Mouse (Mus musculus): ENCODE measurements around the gene Ccm2.

The Ccm2 gene

DNA sequence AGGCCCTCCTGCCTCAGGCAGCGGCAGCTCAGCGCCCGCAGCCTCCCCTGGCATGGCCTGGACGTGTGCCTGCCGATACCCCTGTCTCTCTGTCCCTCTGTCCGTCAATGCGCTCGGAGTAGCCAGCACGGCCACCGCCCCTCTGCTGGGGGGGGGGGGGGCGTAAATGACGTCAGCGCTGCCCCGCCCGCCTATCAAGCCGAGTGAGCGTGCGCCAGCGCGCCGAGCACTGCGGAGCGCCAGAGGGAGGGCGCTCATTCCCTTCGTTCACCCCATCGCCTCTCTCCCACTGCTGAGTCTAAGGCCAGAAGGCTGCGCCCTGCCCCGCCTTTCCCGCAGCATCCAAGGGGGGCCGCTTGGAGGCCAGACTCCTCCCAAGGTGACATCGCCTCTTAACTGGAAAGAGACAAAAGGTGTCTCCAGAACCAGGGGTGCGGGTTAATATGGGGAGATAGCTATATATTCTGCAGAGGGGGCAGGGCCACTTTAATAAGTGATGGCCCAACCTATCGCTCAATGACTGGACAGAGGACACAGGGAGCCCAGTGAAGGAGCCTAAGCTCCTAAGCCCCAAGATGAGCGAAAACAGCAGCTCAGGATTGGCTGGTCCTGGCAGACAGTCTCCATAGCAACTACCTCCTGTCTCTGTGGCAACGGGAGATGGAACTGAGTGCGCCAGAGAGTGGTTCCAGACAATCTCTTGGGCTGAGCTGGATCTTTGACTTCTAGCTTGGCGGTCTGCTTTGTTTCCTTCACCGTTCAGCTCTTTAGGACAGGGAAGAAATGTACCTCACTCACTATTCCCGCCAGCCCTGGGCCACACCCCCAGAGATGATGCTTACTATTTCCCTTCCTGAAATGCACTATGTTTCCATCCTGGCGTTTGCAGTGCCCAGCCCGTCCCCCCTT is 59.1 kb downstream of the Ccm2 start, which contains the start of gene Nacad:
Gene Nacad (minus strand): TSS at position 563 of the 909 bp plus-strand sequence.
- no peak for DNase-seq

DNA sequence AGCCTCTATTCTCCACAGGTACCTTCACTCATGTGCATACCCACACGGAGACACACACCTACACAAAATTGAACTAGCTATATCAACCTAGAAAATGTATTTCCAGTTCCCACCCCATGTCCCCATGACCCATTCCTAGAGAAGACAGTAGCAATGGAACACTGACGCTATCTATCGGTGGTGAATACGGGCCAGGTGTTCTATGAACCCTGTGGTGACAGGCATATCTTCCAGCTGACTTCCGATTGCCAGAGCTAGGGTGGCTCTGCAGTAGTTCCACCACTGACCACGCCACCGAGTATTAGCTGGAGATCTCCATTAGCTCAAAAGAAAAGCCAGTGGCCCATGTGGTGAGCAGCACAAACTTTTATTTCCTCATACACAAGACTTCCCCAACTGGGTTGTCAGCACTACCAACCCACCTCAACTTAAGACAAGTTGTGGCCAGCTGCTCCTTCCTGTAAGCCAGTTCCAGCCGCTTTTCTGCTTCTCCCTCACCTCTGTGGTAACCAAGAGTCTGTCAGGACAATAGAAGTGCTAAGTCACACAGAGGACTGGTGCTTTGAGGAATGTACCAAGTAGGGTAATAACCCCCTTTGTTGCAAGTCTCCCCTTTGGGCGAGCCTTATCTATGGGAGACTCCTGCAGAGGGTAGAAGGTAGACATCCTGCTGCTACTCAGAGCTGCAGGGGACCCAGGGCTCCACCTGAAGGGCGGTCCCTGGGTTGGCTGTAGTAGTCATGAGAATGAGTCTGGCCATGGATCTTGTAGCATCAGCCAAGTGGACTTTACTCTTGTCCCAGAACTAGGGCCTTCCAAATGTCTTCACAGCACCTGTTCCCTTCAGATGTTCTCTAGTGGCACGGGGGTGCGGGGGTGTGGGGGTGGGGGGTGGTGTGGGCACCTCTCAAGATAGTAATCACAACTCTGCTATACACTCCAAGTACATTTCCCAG is 68.8 kb downstream of the Ccm2 start:
- no peak for DNase-seq

DNA sequence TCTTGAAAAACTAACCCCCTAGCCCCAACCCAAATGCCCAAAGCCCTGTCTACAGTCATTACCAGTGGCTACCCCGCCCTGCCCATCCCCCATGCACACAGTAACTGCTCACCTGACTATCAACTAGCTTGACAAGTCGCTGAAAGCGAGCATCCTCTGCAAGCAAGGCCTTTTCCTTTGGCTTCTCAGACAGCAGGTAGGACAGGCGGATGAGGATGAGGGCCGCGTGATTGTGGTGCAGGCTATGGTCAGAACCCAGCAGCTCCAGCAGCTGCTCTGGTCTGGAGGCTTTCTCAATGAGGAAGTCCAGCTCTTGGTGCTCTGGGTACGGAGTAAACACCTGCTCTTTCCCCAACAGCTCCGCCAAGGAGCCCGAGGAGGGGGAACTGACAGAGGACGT is 77.0 kb downstream of the Ccm2 start:
- no peak for DNase-seq

DNA sequence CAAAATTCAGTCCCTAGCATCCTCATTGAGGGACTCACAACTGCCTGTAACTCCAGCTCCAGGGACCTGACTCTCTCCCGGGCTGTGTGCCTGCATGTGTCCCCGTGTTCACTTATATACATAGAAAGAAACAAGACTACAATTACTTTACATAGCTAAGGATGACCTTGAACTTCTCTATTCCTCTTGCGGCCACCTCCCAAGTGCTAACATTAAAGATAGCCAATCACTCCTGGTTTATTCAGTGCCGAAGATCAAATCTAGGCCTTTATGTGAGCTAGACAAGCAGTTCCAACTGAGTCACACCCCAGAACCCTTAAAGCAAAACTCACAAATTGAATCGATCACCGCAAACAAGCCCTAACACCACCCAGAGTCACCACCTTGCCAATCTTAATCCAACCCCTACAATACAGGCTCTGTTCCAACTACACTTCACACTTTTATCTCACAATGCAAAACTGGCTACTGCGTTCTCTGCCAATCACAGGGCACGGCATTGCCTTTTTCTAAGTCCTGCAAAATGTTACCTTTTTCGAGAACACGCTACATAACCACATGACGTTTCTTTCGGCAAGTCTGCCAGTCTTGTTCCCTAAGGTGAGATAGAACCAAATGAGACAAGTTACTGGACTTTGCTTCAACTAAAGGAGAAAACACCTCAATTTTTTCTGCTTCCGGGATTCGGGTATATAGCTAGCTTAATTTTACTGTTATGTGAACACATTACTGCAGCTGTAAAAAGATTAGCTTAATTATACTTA is 78.1 kb downstream of the Ccm2 start:
- no peak for DNase-seq

DNA sequence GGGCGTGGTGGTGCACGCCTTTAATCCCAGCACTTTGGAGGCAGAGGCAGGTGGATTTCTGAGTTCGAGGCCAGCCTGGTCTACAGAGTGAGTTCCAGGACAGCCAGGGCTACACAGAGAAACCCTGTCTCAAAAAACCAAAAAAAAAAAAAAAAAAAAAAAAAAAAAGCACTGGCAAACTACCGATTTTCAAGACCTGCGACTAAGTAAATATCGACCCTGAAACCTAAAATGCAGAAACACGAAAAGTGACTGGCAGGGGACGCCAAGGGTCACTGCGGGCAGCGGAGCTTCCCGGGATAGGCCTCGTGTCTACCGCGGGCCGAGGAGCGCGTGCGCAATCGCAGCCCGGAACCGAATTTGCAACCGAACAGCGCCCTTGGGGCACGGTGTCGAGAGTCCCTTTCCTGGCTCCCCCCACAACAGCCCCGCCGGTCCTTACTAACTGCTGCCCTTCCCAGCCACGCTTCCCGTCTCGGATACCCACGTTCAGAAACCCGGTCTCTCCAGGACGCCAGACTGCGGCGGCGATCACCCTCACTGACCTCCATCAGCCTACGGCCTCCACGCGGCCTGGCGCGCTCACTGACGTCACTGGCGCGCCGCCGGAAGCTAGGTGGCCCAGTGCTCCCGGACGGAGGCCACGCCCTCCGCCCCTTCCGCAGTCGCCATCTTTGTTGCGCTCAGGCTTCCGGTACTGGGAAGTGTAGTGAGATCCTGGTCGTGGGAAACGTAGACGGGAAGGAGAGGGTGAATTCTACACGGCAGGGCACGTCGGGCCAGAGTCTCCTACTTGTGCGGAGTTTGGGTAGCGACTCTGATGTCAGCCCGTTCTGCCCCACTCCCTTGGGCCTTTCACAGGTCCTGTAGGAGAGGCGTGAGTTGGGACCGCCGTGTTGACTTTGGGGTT is 79.0 kb downstream of the Ccm2 start, which contains the start of gene Tbrg4:
Gene Tbrg4 (minus strand): TSS at position 590 of the 910 bp plus-strand sequence.
- peak; percentile 96 for DNase-seq

DNA sequence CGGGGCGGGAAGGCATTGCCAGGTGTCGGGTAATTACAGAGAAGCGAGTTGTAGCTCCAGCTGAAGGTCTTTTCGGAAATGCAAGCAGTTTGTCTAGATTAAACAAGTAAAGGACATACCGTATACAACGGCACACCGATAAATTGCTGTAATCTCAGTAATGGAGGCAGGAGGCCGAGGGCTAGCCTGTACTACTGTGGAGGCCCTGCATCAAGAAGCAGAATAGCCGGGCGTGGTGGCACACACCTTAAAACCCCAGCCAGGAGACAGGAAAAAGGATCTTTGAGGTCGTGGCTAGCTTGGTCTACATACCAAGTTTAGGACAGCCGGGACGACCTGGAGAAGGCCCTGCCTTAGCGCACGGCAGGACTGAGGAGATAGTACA is 79.7 kb downstream of the Ccm2 start:
- no peak for DNase-seq

DNA sequence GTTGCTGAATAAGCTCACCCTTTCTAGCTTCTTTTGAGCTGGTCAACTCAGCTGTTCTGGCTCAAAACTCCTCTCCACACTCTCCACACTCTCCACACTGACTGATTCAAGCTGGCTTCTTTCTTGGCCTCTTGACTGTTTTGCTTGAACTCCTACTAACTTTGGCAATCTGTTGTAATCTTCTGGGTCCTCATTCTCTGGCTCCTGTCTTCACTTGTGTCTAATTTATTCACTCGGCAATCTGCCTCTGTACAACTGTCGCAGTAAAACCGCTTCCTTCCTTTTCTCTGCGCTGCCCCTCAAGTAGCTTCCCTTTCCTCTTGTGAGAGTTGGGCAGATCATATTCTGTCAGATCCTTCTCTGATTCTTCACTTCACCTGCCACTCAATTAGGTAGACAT is 81.0 kb downstream of the Ccm2 start:
- peak; percentile 15 for DNase-seq

DNA sequence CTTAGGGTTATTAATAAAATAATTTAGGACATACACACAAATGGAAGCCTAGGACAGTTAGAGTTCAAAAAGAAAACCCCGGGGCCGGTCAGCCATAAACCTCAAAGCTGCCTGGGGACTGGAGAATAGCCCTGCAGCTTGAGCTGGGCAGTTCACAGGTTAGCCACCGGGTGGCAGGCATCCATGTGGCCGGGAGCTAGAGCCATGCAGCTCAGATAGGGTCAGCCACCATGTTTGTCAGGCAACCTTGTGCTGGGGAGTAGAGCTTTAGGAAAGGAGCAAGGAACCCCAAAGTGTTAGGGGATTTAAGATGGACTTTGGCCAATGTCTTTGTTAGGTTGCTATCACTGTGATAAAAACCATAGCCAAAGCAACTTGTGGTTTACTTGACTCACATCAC is 81.9 kb downstream of the Ccm2 start:
- peak; percentile 55 for DNase-seq

DNA sequence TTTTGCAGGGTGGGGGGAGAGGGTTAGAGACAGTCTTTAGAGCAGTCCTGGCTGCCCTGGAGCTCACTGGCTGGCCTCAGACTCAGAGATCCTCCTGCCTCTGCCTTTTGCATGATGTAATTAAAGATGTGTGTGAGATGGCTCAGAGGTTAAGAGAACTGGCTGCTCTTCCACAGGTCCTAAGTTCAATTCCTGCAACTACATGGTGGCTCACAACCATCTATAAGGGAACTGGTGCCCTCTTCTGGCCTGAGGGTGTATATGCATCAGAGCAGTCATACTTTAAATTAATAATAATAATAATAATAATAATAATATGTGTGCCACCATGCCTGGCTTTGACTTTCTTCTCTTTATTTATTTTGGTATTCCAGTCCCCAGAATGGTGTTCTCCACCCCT is 83.0 kb downstream of the Ccm2 start:
- no peak for DNase-seq

DNA sequence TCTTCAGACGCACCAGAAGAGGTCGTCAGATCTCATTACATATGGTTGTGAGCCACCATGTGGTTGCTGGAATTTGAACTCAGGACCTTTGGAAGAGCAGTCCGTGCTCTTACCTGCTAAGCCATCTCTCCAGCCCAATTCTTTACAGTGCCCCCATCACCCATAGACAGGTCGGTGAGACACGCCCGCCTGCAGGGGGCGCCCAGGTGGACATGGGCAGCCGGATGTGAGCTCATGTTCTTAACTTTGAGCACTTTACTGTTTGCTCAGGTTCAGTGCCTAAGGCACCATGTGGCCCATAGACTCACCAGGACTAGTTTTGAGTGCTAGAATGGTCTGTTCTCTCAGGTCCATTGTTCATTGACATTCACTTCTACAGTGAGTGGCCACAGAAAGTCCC is 89.5 kb downstream of the Ccm2 start:
- DNase-seq, result no peak

DNA sequence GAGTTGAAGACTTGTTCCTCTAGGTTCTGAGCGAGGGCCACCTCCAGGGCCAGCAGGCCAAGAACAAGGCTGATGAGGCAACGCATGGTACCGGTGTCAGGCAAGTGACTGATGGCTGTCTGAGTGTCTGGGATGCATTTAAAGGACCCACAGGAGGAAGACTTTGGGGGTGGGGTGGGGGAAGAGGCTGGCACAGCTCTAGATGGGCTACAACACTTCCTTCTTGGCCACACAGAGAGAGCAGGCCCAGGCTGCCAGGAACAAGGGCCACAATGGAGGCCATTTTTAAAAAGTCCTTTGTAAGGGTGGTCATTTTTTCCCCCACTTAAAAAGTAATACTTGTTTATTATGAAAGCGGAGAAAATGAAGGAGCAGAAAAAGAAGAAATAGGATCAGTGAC is 91.8 kb downstream of the Ccm2 start, which contains the start of gene Wap:
Gene Wap (minus strand): TSS at position 101 of the 400 bp plus-strand sequence.
- no peak for DNase-seq

DNA sequence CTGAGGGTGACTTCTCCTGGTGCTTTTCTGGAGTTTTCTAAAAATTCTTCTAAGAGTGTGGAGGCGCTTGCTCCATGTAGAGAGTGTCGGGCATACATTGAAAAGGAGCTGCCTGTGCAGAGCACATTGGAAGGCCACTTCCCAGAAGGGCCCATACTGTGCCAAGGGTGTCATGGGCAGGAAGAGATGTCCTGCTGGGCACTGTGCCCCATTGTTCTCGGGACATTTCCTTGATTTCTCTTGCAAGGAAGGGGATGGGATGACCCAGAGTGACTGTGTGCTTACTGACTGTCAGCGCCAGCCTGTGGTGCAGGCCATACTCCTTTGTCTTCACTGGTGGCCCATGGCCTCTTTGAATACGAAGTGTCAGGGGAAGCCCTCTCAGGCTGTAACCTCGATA is 92.4 kb downstream of the Ccm2 start:
- no peak for DNase-seq

DNA sequence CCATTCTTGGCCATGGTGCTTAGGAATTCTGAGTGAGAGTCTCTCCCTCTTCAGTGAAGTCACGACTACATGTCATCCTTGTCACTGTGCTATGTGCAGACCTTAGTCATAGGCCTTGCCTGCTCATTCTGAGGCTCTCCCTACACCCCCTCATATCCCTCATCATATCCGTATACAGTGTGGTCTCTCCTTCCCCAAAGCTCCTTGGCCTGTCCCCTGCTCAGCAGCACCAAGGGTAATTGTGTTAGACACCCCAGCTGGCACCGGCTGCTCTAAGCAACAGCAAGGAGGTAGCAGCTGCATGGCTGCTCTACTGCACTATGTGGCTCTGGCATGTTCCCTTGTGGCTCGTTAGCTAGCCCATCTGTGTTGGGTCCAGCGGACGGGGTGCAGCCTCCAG is 97.9 kb downstream of the Ccm2 start:
- DNase-seq, result no peak

All from kidney, postnatal 14 days (tissue).